Mouse (Mus musculus) hindbrain, embryonic 14.5 days (tissue): ENCODE results near the gene Mrpl34. TPM values are rescaled to one million over a fixed set of nuclear protein-coding genes. Genes with fewer than 3 reads are reported as not detected.
A peak's percentile ranks its signal among the peaks of the same experiment; 100 is the strongest.

Experiments
- ATAC-seq: fragments of 200-750 bp; cut with Nextera tagmentation; 2 replicates; pipeline ENCODE4 v1.8.0; 2017; ENCODE audit warnings: moderate number of reproducible peaks, mild to moderate bottlenecking, moderate TSS enrichment, moderate library complexity; ENCODE audit not compliant: low FRiP score
- DNase-seq: peaks from one replicate; pipeline ENCODE4 v3.0.0-alpha.2; 2015; ENCODE audit warnings: low spot score
- H3K27ac ChIP-seq: fragments of 300-500 bp; sonication (generic); 2 replicates; pipeline ENCODE4 v1.5.1; 2014; ENCODE audit warnings: mild to moderate bottlenecking, moderate library complexity
- H3K27me3 ChIP-seq: fragments of 300-500 bp; sonication (generic); 2 replicates; pipeline ENCODE4 v1.6.1; 2014; ENCODE audit warnings: mild to moderate bottlenecking, low read length, mixed read lengths; ENCODE audit not compliant: control insufficient read depth, insufficient read depth
- H3K36me3 ChIP-seq: fragments of 300-500 bp; sonication (generic); replicated peaks from 2 replicates; pipeline ENCODE4 v1.6.1; 2014; ENCODE audit not compliant: control insufficient read depth, insufficient read depth
- H3K4me1 ChIP-seq: fragments of 300-500 bp; sonication (generic); replicated peaks from 2 replicates; pipeline ENCODE4 v1.6.1; 2014; ENCODE audit warnings: antibody characterized with exemption, low read length, mixed read lengths; ENCODE audit not compliant: control insufficient read depth, insufficient read depth
- H3K4me2 ChIP-seq: fragments of 300-500 bp; sonication (generic); replicated peaks from 2 replicates; pipeline ENCODE4 v1.6.1; 2014; ENCODE audit warnings: mild to moderate bottlenecking, moderate library complexity
- H3K4me3 ChIP-seq: fragments of 300-500 bp; sonication (generic); replicated peaks from 2 replicates; pipeline ENCODE4 v1.5.1; 2014; ENCODE audit warnings: mild to moderate bottlenecking, low read length
- H3K9ac ChIP-seq: fragments of 300-500 bp; sonication (generic); 2 replicates; pipeline ENCODE4 v1.6.1; 2014
- H3K9me3 ChIP-seq: fragments of 300-500 bp; sonication (generic); 2 replicates; pipeline ENCODE4 v1.6.1; 2016; ENCODE audit warnings: low read length; ENCODE audit not compliant: control insufficient read depth
- WGBS: fragments of 180-500 bp; shearing (Covaris S2); extraction: QIAGEN DNeasy Blood & Tissue Kit; methylation state at CpG from one replicate; pipeline ENCODE4 v1.1.7; 2014; 5-methylcytosine and 5-hydroxymethylcytosine counted together
- polyA plus RNA-seq: library from polyadenylated mRNA; unstranded; fragments of >200 nt; fragmentation: Nextera tagmentation; extraction: Ambion mirVana; gene quantifications from 2 replicates; pipeline ENCODE4 v1.2.1, GENCODE M21; 2014

Mrpl34 gene
- polyA plus RNA-seq, 1 experiment from 2014 or later = 195 TPM

GRCm38 (mm10) chr8:71466198-71466597, 1.4 kb downstream of the Mrpl34 start:
- H3K27me3 ChIP-seq = no peaks in the 10 kb centered on the region
- no peak overlapping the region for H3K9ac ChIP-seq
- H3K4me2 ChIP-seq = no peak overlapping the region
- ATAC-seq = no peak
- H3K4me1 ChIP-seq = peaks cover 30% of the 10 kb centered on the region
- no peak overlapping the region for H3K27ac ChIP-seq
- WGBS = 97% methylated on average over 5 of the region's 5 CpGs
- no peaks in the 10 kb centered on the region for H3K9me3 ChIP-seq
- H3K4me3 ChIP-seq = no peak overlapping the region
- no peak for DNase-seq
- H3K36me3 ChIP-seq = peaks cover 10% of the 10 kb centered on the region

- peaks cover 24% of the 10 kb centered on the region for H3K4me1 ChIP-seq
- 96% methylated on average over 2 of the region's 2 CpGs for WGBS
- ATAC-seq (no peak), DNase-seq (no peak)
- H3K9ac ChIP-seq = no peak overlapping the region
- H3K36me3 ChIP-seq = peaks cover 18% of the 10 kb centered on the region
- H3K4me2 ChIP-seq = no peak overlapping the region
- H3K27me3 ChIP-seq = no peaks in the 10 kb centered on the region
- no peak overlapping the region for H3K4me3 ChIP-seq
- no peaks in the 10 kb centered on the region for H3K9me3 ChIP-seq
- no peak overlapping the region for H3K27ac ChIP-seq
Observed at GRCm38 (mm10) chr8:71467201-71467600, 2.4 kb downstream of the Mrpl34 start.

GRCm38 (mm10) chr8:71468001-71468400, 3.2 kb downstream of the Mrpl34 start:
- no peak overlapping the region for H3K4me2 ChIP-seq
- 92% methylated on average over 1 of the region's 1 CpGs for WGBS
- ATAC-seq (no peak), DNase-seq (no peak)
- no peaks in the 10 kb centered on the region for H3K27me3 ChIP-seq
- 0 out of 2 replicates have a peak overlapping the region, but pooled peaks have one; percentile 80 for H3K4me3 ChIP-seq
- H3K27ac ChIP-seq = no peak overlapping the region
- H3K36me3 ChIP-seq = peaks cover 26% of the 10 kb centered on the region
- no peaks in the 10 kb centered on the region for H3K9me3 ChIP-seq
- H3K9ac ChIP-seq = no peak overlapping the region
- peaks cover 20% of the 10 kb centered on the region for H3K4me1 ChIP-seq

GRCm38 (mm10) chr8:71468916-71469315, 4.2 kb downstream of the Mrpl34 start, which contains the start of gene Dda1:
TSS of gene Dda1 (plus strand) at chr8:71469199.
- ATAC-seq = peak; percentile 89
- peak within 1 kb of the TSS; percentile 79 for H3K4me2 ChIP-seq
- peak within 1 kb of the TSS; percentile 80 for H3K4me3 ChIP-seq
- peaks cover 35% of the 10 kb centered on the region for H3K36me3 ChIP-seq
- H3K9me3 ChIP-seq = no peaks in the 10 kb centered on the region
- H3K9ac ChIP-seq = peak within 1 kb of the TSS; percentile 81
- H3K4me1 ChIP-seq = peaks cover 17% of the 10 kb centered on the region
- H3K27ac ChIP-seq = peak within 1 kb of the TSS; percentile 85
- DNase-seq = peak; percentile 99
- under 1% methylated on average over 49 of the region's 52 CpGs for WGBS
- no peaks in the 10 kb centered on the region for H3K27me3 ChIP-seq

- DNase-seq (peak; percentile 74), ATAC-seq (peak; percentile 51)
- Histone ChIP-seq H3K4me3 (peak overlapping the region; percentile 80), H3K4me1 (peaks cover 12% of the 10 kb centered on the region), H3K4me2 (peak overlapping the region; percentile 79), H3K27ac (peak overlapping the region; percentile 85), H3K9me3 (no peaks in the 10 kb centered on the region), H3K36me3 (peaks cover 40% of the 10 kb centered on the region), H3K9ac (peak overlapping the region; percentile 81), H3K27me3 (no peaks in the 10 kb centered on the region)
- under 1% methylated on average over 24 of the region's 24 CpGs for WGBS
Observed at GRCm38 (mm10) chr8:71469411-71469810, 4.7 kb downstream of the Mrpl34 start.

GRCm38 (mm10) chr8:71470146-71470912, 5.6 kb downstream of the Mrpl34 start:
- DNase-seq (no peak), ATAC-seq (no peak)
- H3K9ac ChIP-seq = peak overlapping the region; percentile 81
- H3K27me3 ChIP-seq = no peaks in the 10 kb centered on the region
- peak overlapping the region; percentile 80 for H3K4me3 ChIP-seq
- H3K4me1 ChIP-seq = peaks cover 12% of the 10 kb centered on the region
- 87% methylated on average over 3 of the region's 3 CpGs for WGBS
- peak overlapping the region; percentile 79 for H3K4me2 ChIP-seq
- H3K27ac ChIP-seq = 0 out of 2 replicates have a peak overlapping the region, but pooled peaks have one; percentile 85
- H3K9me3 ChIP-seq = no peaks in the 10 kb centered on the region
- peaks cover 49% of the 10 kb centered on the region for H3K36me3 ChIP-seq

GRCm38 (mm10) chr8:71470913-71471255, 6.1 kb downstream of the Mrpl34 start:
- Histone ChIP-seq H3K9me3 (no peaks in the 10 kb centered on the region), H3K27me3 (no peaks in the 10 kb centered on the region), H3K4me2 (peak overlapping the region; percentile 79; the same call in 1 of the 2 replicates), H3K27ac (no peak overlapping the region), H3K4me1 (peaks cover 12% of the 10 kb centered on the region), H3K4me3 (no peak overlapping the region), H3K36me3 (peaks cover 50% of the 10 kb centered on the region), H3K9ac (0 out of 2 replicates have a peak overlapping the region, but pooled peaks have one; percentile 20)
- no peak for ATAC-seq
- DNase-seq = no peak
- 86% methylated on average over 5 of the region's 5 CpGs for WGBS

GRCm38 (mm10) chr8:71471861-71472260, 7.1 kb downstream of the Mrpl34 start:
- ATAC-seq = no peak
- Histone ChIP-seq H3K4me2 (no peak overlapping the region), H3K4me3 (no peak overlapping the region), H3K9ac (no peak overlapping the region), H3K36me3 (peaks cover 50% of the 10 kb centered on the region), H3K27me3 (no peaks in the 10 kb centered on the region), H3K9me3 (no peaks in the 10 kb centered on the region), H3K27ac (no peak overlapping the region), H3K4me1 (peaks cover 13% of the 10 kb centered on the region)
- 95% methylated on average over 17 of the region's 17 CpGs for WGBS
- DNase-seq = no peak

GRCm38 (mm10) chr8:71472601-71473386, 8.0 kb downstream of the Mrpl34 start:
- Histone ChIP-seq H3K27me3 (no peaks in the 10 kb centered on the region), H3K9ac (no peak overlapping the region), H3K4me2 (no peak overlapping the region), H3K36me3 (peaks cover 50% of the 10 kb centered on the region), H3K9me3 (no peaks in the 10 kb centered on the region), H3K4me3 (no peak overlapping the region), H3K27ac (no peak overlapping the region), H3K4me1 (peaks cover 21% of the 10 kb centered on the region)
- ATAC-seq (no peak), DNase-seq (no peak)
- 89% methylated on average over 8 of the region's 8 CpGs for WGBS
